Mouse (Mus musculus): ENCODE data around the gene Dnah2. TPM values are rescaled to one million over a fixed set of nuclear protein-coding genes. Genes with fewer than 3 reads are reported as not detected.

Gene Dnah2
- polyA plus RNA-seq, 1 experiment, result 1.4 TPM

DNA sequence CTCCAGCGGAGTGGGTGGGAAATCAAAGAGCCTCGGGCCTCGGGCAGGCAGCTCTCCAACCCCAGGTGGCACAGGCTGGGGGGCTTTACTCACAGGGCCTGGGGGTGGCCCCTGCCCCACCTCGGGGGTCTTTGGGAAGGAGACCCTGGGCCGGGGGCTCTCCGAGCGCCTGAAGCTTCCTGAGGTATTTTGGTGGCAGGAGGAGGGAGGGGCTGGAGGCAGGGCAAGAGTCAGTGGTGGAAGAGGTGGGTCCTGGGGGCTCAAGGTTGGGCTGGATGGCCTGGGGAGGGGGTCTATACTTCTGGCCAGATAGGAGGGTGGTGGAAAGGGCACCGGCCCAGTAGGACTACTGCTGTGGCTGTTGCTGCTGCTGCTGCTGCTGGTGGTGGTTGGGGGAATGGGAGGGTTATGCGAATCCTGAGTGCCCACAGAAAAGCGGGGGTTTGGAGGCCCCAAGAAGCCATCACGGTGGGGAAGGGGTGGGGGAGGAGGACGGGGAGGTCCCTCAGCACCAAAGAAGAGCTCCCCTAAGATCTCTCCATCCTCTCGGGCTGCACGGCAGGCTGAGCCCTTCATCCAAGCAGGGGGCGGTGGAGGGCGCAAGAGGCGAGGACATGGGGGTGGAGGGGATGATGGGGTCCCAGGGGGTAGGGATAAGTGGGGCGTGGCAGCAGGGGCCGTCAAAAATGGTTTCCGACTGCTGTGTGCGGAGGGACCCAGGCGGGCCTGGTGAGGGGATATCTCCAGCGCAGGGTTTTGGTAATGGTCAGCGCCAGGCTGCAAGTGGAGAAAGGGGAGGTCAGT, 143.3 kb downstream of the Dnah2 start:
- no peak overlapping the region for H3K4me3 ChIP-seq (replicated peaks; ENCODE audit: control insufficient read depth, low read depth, low read length)
- peaks cover 2% of the 10 kb centered on the region; the same call in 1 of the 2 replicates for H3K4me1 ChIP-seq (ENCODE audit: control insufficient read depth, insufficient read depth, low read length)
- H3K27ac ChIP-seq (ENCODE audit: control insufficient read depth, insufficient read depth, low read depth, low read length, poor library complexity), result no peak overlapping the region
- TF ChIP-seq POLR2A (IDR thresholded peaks at IDR 0.05; ENCODE audit: borderline replicate concordance, control insufficient read depth, low read depth, low read length) (no peak), CTCF (IDR thresholded peaks at IDR 0.05; ENCODE audit: control insufficient read depth, insufficient read depth, low read length) (no peak)
- 90% methylated on average over 24 of the region's 24 CpGs for WGBS

DNA sequence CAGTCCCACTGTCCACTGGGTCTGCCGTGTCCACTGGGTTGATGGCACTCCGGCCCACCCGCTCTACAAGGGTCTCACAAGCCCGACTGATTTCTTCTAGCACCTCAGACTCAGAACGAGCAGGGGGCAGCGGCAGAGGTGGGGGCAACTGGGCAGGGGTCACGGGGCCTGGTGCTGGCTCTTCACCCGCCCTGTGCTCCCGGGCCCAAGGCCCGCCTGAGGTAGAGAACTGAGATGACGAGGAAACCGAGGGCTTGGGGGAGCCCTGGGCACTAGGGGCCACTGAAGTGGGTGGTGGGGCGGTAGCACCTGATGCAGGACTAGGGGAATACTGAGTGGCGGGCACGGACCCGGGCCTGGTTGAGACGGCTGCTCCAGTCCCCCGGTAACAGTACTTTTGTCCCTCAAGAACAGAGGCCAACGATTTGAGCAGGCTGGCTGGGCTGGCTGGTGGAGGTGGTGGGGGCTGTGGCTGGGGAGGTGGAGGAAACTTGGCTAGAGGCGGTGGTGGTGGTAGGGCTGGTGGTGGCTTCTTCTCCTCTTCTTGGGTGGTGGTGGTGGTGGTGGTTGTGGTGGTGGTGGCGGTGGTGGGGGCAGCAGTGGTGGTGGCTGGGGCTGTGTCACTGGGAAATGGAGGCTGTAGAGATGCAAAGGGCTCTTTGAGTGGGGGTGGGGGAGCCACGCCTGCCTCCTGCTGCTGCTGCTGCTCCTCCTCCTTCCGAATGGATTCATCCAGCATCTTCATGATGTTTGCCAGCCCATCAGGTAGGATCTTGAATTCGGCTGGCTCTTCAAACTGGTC, 144.1 kb downstream of the Dnah2 start:
- H3K27ac ChIP-seq (ENCODE audit: control insufficient read depth, insufficient read depth, low read depth, low read length, poor library complexity), result no peak overlapping the region
- H3K4me3 ChIP-seq (replicated peaks; ENCODE audit: control insufficient read depth, low read depth, low read length), result no peak overlapping the region
- TF ChIP-seq CTCF (IDR thresholded peaks at IDR 0.05; ENCODE audit: control insufficient read depth, insufficient read depth, low read length) (no peak), POLR2A (IDR thresholded peaks at IDR 0.05; ENCODE audit: borderline replicate concordance, control insufficient read depth, low read depth, low read length) (no peak)
- 87% methylated on average over 24 of the region's 24 CpGs for WGBS
- H3K4me1 ChIP-seq (ENCODE audit: control insufficient read depth, insufficient read depth, low read length), result peaks cover 2% of the 10 kb centered on the region; the same call in 1 of the 2 replicates

DNA sequence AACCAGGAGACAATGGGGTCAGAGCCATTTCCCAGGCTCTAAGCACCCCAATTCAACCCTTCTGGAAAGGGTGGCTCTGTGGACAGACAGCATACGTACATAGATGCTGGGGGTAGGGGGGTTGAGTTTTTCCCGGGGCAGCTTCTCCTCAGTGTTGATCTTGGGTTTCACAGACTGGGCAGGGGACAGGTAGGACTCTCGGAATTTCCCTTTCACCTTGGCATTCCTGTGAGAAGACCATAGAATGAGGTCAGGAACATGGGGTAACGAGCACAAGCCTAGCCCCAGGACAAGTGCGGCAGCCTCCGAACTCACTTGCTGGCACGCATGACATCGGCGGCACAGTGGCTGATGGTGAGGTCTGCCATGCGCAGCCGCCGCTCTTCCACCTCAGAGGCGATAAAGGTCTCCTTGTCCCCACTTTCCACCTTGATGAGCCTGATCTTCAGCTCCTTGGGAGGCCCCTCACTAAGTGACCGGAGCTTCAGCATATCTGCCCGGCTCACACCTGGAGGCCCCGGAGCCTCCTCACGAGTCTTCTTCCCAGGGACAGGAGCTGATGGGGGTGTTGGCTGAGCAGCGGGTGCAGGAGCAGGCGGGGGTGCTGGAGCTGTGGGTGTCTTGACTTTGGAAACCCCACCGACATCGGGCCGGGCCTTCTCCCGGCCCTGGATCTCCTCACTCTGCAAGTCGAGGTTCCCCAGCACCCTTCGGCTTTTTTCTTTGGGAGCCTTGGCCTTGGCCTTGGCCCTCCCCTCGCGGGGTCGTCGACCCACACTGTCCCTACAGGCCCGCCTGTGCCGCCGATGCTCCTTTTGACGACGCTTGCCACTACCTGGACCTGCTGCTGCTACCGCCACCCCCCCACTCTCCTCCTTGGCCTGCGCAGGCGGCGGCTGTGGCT, 145.0 kb downstream of the Dnah2 start:
- no peak overlapping the region for H3K27ac ChIP-seq (ENCODE audit: control insufficient read depth, insufficient read depth, low read depth, low read length, poor library complexity)
- peaks cover 2% of the 10 kb centered on the region; the same call in 1 of the 2 replicates for H3K4me1 ChIP-seq (ENCODE audit: control insufficient read depth, insufficient read depth, low read length)
- H3K4me3 ChIP-seq (replicated peaks; ENCODE audit: control insufficient read depth, low read depth, low read length), result no peak overlapping the region
- WGBS, result 89% methylated on average over 36 of the region's 38 CpGs
- TF ChIP-seq CTCF (IDR thresholded peaks at IDR 0.05; ENCODE audit: control insufficient read depth, insufficient read depth, low read length) (no peak), POLR2A (IDR thresholded peaks at IDR 0.05; ENCODE audit: borderline replicate concordance, control insufficient read depth, low read depth, low read length) (no peak)

DNA sequence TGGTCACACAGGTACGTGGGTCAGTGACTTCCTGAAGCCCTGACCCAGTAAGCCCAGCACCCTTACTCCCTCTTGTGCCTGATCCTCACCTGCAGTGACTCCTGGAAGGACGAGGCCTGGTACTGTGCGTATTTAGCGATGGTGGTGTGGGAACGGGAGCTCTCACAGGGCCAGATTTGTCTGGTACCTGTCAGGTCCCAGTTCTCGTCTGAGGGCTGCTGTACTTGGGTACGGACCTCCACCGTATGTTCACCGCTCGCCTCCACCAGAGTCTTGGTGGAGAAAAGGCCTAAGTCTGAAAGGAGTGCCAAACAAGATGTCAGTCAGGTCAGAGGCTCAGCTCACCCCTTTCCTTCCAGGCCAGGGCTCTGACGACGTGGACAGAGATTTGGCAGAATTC, 146.9 kb downstream of the Dnah2 start:
- Histone ChIP-seq H3K4me3 (replicated peaks; ENCODE audit: control insufficient read depth, low read depth, low read length) (no peak overlapping the region), H3K4me1 (ENCODE audit: control insufficient read depth, insufficient read depth, low read length) (peaks cover 2% of the 10 kb centered on the region; the same call in 1 of the 2 replicates), H3K27ac (ENCODE audit: control insufficient read depth, insufficient read depth, low read depth, low read length, poor library complexity) (no peak overlapping the region)
- 82% methylated on average over 12 of the region's 12 CpGs for WGBS
- TF ChIP-seq POLR2A (IDR thresholded peaks at IDR 0.05; ENCODE audit: borderline replicate concordance, control insufficient read depth, low read depth, low read length) (no peak), CTCF (IDR thresholded peaks at IDR 0.05; ENCODE audit: control insufficient read depth, insufficient read depth, low read length) (no peak)

DNA sequence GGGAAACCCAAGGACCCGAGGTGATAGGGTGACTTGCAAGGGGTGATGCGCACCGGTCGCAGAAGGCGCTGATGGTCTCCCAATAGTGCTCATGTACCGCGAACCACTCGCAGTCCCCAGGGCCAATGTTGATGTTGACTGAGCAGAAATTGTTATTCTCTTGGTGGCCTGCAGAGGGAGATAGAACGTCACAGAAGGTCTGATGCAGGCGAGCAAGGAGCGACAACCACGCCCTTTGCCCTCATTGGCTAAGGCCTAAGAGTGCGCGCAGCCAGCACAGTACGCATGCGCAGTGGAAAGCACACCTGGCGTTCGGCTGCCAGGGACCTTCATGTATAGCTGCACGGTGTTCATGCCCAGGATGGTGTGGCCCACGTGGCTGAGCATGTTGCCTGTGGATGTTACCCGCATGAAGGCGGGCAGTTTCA, 147.7 kb downstream of the Dnah2 start:
- TF ChIP-seq CTCF (IDR thresholded peaks at IDR 0.05; ENCODE audit: control insufficient read depth, insufficient read depth, low read length) (peak; percentile 97), POLR2A (IDR thresholded peaks at IDR 0.05; ENCODE audit: borderline replicate concordance, control insufficient read depth, low read depth, low read length) (peak; percentile 46; the same call in 1 of the 2 replicates)
- peaks cover 4% of the 10 kb centered on the region; the same call in 1 of the 2 replicates for H3K4me1 ChIP-seq (ENCODE audit: control insufficient read depth, insufficient read depth, low read length)
- H3K4me3 ChIP-seq (replicated peaks; ENCODE audit: control insufficient read depth, low read depth, low read length), result no peak overlapping the region
- WGBS, result 25% methylated on average over 22 of the region's 22 CpGs
- H3K27ac ChIP-seq (ENCODE audit: control insufficient read depth, insufficient read depth, low read depth, low read length, poor library complexity), result no peak overlapping the region

DNA sequence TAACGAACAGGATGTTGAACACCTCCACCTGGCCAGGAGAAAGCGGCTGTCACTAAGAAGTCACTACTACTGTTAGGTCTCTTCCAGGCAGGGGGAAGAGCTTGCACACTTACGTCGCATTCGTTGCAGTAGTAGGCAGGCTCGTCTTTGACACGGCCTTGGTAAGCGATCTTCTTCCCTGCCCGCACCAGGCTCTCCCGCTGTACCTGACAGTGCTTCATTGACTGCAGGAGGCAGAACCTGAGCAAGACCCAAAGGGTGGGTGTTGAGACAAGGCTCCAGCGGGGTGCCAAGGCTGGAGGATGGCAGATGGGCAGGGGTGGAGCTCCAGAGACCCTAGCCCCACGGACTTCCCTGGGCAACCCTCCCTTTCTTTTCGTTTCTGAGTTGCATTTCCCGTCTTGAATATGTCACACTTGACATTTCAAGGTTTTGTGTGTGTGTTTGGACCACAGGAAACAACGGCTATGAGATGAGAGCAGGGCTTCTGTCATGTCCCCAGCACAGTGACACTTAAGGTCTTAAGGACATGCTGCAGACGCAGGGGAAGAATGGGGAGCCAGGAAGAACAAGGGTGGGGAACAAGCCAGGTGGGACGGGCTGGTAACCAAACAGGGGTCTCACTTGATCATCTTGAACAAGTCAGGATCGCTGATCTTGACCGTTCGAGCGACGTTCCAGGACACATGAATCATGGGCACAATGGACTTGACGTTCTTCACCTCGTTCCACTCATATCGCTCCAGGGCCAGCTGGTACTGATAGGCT, 148.6 kb downstream of the Dnah2 start:
- 91% methylated on average over 25 of the region's 25 CpGs for WGBS
- H3K4me3 ChIP-seq (replicated peaks; ENCODE audit: control insufficient read depth, low read depth, low read length), result no peak overlapping the region
- peaks cover 4% of the 10 kb centered on the region; the same call in 1 of the 2 replicates for H3K4me1 ChIP-seq (ENCODE audit: control insufficient read depth, insufficient read depth, low read length)
- no peak for TF ChIP-seq CTCF (IDR thresholded peaks at IDR 0.05; ENCODE audit: control insufficient read depth, insufficient read depth, low read length)
- TF ChIP-seq POLR2A (IDR thresholded peaks at IDR 0.05; ENCODE audit: borderline replicate concordance, control insufficient read depth, low read depth, low read length), result no peak
- H3K27ac ChIP-seq (ENCODE audit: control insufficient read depth, insufficient read depth, low read depth, low read length, poor library complexity), result no peak overlapping the region
